26 mouse cellular contexts compared by ENCODE assay signal in the genomic region with DNA sequence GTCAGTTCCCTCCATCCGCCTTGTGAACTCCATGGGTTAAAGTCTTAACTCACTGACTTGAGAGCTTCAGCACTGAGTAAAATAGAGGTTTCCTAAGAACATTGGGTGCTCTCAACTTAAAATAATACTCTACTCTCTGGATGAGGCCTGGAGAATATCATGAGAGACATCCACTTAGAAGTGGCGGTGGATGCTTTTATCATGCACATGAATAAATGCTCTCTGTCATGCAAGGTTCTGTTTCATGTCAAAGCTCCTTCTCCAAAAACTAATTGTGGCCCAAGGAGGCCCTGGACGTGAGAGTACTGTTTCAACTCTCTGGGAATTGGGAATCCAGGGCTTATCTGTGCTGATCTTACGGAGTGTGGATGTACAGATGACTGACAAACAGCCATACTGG. TPM values are rescaled to one million over a fixed set of nuclear protein-coding genes. Genes with fewer than 3 reads are reported as not detected.
DNase-seq lines count a peak whose midpoint lies in the region; ATAC-seq lines count a peak whose summit lies in the region.
"Had no signal": no experiment of that assay in that cellular context is flagged by ENCODE, and none has a peak within 500 bp of the region (broad histone marks: within the 10 kb centered on the region; RNA-seq: fewer than 3 reads in every experiment).

No protein-coding gene starts in this region.

- H3K36me3 ChIP-seq in embryonic facial prominence, embryonic 11.5 days (replicated peaks; ENCODE audit: control insufficient read depth, insufficient read depth, low read depth, low read length): no peaks in the 10 kb centered on the region
- no peaks in the 10 kb centered on the region for H3K36me3 ChIP-seq in embryonic facial prominence, embryonic 10.5 days (replicated peaks)
- H3K36me3 ChIP-seq in heart, embryonic 14.5 days (ENCODE audit: control insufficient read depth, insufficient read depth, low read length): no peaks in the 10 kb centered on the region
- H3K36me3 ChIP-seq: hindbrain, embryonic 15.5 days; kidney, embryonic 15.5 days; limb, embryonic 12.5 days; midbrain, embryonic 12.5 days had no signal

- DNase-seq in embryonic facial prominence, embryonic 11.5 days (ENCODE audit: low spot score): peak; percentile 26
- no peak for DNase-seq in embryonic facial prominence, embryonic 10.5 days (ENCODE audit: low spot score)
- DNase-seq in heart, postnatal 10 days: no peak
- DNase-seq in MN1 (ENCODE audit: low spot score): peak; percentile 89
- peak; percentile 23 for DNase-seq in mesoderm, embryonic 11.5 days (ENCODE audit: low read depth, low spot score)
- no peak for DNase-seq in adrenal gland, adult (ENCODE audit: inconsistent age in 2 of 2, low spot score in 1 of 2)
- DNase-seq: adrenal gland, postnatal 36 days; cerebellum, adult 11 months; cerebellum, adult 9-11 months; forebrain, postnatal 0 days; gastrocnemius, postnatal 14 days; kidney, adult 11 months; kidney, postnatal 36 days; liver, postnatal 0 days; lung, postnatal 10 days; spleen, adult 18-20 months; thymus, adult 18-20 months; thymus, postnatal 36 days had no signal

- no peak overlapping the region for H3K9ac ChIP-seq in embryonic facial prominence, embryonic 11.5 days (replicated peaks; ENCODE audit: low read length)
- no peak overlapping the region for H3K9ac ChIP-seq in heart, embryonic 14.5 days (ENCODE audit: low read length)
- H3K9ac ChIP-seq: forebrain, postnatal 0 days; hindbrain, embryonic 15.5 days; kidney, embryonic 15.5 days; limb, embryonic 12.5 days; liver, postnatal 0 days; midbrain, embryonic 12.5 days had no signal

- intact Hi-C loops in heart, postnatal 10 days (cut with DNase I): no loop called here

- no peaks in the 10 kb centered on the region for H3K4me1 ChIP-seq in embryonic facial prominence, embryonic 11.5 days (ENCODE audit: control insufficient read depth, insufficient read depth, low read length)
- H3K4me1 ChIP-seq in embryonic facial prominence, embryonic 10.5 days: 0 out of 2 replicates have a peak, but pooled peaks cover 2% of the 10 kb centered on the region
- peaks cover 9 to 17% of the 10 kb centered on the region in 2 experiments for H3K4me1 ChIP-seq in heart, embryonic 14.5 days (ENCODE audit: control insufficient read depth in 2 of 2, insufficient read depth in 2 of 2, low read length in 2 of 2)
- H3K4me1 ChIP-seq: hindbrain, embryonic 15.5 days; kidney, embryonic 15.5 days; limb, embryonic 12.5 days; midbrain, embryonic 12.5 days had no signal

- no peak for ATAC-seq in embryonic facial prominence, embryonic 11.5 days (replicated peaks; ENCODE audit: insufficient number of reproducible peaks, low FRiP score, low TSS enrichment, low read depth)
- ATAC-seq in heart, embryonic 14.5 days (ENCODE audit: insufficient number of reproducible peaks, insufficient read depth, low FRiP score, low read depth): no peak
- no peak for ATAC-seq in cerebellum, adult (ENCODE audit: insufficient number of reproducible peaks, low FRiP score, low TSS enrichment)
- ATAC-seq: CD4-positive, CD25-positive, alpha-beta regulatory T cell, adult 4 months; forebrain, postnatal 0 days; liver, postnatal 0 days had no signal

- no peaks in the 10 kb centered on the region for H3K9me3 ChIP-seq in embryonic facial prominence, embryonic 11.5 days (replicated peaks; ENCODE audit: control insufficient read depth, low read length)
- no peaks in the 10 kb centered on the region for H3K9me3 ChIP-seq in embryonic facial prominence, embryonic 10.5 days
- H3K9me3 ChIP-seq in heart, embryonic 14.5 days (ENCODE audit: control insufficient read depth, low read length): no peaks in the 10 kb centered on the region
- H3K9me3 ChIP-seq: hindbrain, embryonic 15.5 days; kidney, embryonic 15.5 days; limb, embryonic 12.5 days; midbrain, embryonic 12.5 days had no signal

- no peak overlapping the region for H3K4me2 ChIP-seq in embryonic facial prominence, embryonic 11.5 days (ENCODE audit: low read depth, low read length)
- no peak overlapping the region for H3K4me2 ChIP-seq in heart, embryonic 14.5 days (ENCODE audit: low read length)
- H3K4me2 ChIP-seq: hindbrain, embryonic 15.5 days; kidney, embryonic 15.5 days; limb, embryonic 12.5 days; liver, embryonic 11.5 days; midbrain, embryonic 12.5 days had no signal

- H3K4me3 ChIP-seq in embryonic facial prominence, embryonic 11.5 days (ENCODE audit: low read depth, low read length): no peak overlapping the region
- no peak overlapping the region for H3K4me3 ChIP-seq in embryonic facial prominence, embryonic 10.5 days
- H3K4me3 ChIP-seq in heart, embryonic 14.5 days (ENCODE audit: control insufficient read depth in 1 of 2, insufficient read depth in 1 of 2, low read depth in 1 of 2, low read length in 2 of 2): no peak overlapping the region
- H3K4me3 ChIP-seq: hindbrain, embryonic 15.5 days; kidney, embryonic 15.5 days; limb, embryonic 12.5 days; midbrain, embryonic 12.5 days had no signal

- H3K27ac ChIP-seq in embryonic facial prominence, embryonic 11.5 days (replicated peaks; ENCODE audit: low read depth, low read length): no peak overlapping the region
- no peak overlapping the region for H3K27ac ChIP-seq in embryonic facial prominence, embryonic 10.5 days (replicated peaks)
- H3K27ac ChIP-seq in heart, embryonic 14.5 days (replicated peaks in 1 of 2; ENCODE audit: control insufficient read depth in 1 of 2, insufficient read depth in 1 of 2, low read depth in 2 of 2, low read length in 2 of 2): peak overlapping the region; percentile 50 to 87
- H3K27ac ChIP-seq: hindbrain, embryonic 15.5 days; kidney, embryonic 15.5 days; limb, embryonic 12.5 days; midbrain, embryonic 12.5 days had no signal

- no peaks in the 10 kb centered on the region for H3K27me3 ChIP-seq in embryonic facial prominence, embryonic 11.5 days (ENCODE audit: control insufficient read depth, insufficient read depth, low read length)
- H3K27me3 ChIP-seq in embryonic facial prominence, embryonic 10.5 days (replicated peaks; ENCODE audit: low read depth, poor library complexity, severe bottlenecking): no peaks in the 10 kb centered on the region
- H3K27me3 ChIP-seq in heart, embryonic 14.5 days (ENCODE audit: control insufficient read depth, insufficient read depth, low read length): no peaks in the 10 kb centered on the region
- H3K27me3 ChIP-seq: hindbrain, embryonic 15.5 days; kidney, embryonic 15.5 days; limb, embryonic 12.5 days; midbrain, embryonic 12.5 days had no signal

- WGBS in embryonic facial prominence, embryonic 11.5 days: 82% methylated on average over 4 of the region's 4 CpGs
- 84% methylated on average over 4 of the region's 4 CpGs for WGBS in embryonic facial prominence, embryonic 10.5 days
- WGBS in heart, embryonic 14.5 days: 43% methylated on average over 4 of the region's 4 CpGs

RNA-seq across cellular contexts. Expression of a gene that starts 35.1 kb away (rescaled TPM):
- 3.3 and 3.9 TPM in 2 replicates for polyA plus RNA-seq in embryonic facial prominence, embryonic 11.5 days (2014; fragmentation: Nextera tagmentation; extraction: Ambion mirVana)
- 4.5 and 5.2 TPM in 2 replicates for polyA plus RNA-seq in embryonic facial prominence, embryonic 10.5 days (2016; fragmentation: Nextera tagmentation; extraction: Ambion mirVana)
- 43.4 and 46.1 TPM in 2 replicates for polyA plus RNA-seq in heart, embryonic 14.5 days (2014; fragmentation: Nextera tagmentation; extraction: Ambion mirVana)
- 10 to 100 TPM; 31.5 to 41.9 TPM for total RNA-seq in heart, postnatal 10 days (2021)

RNA-seq across cellular contexts. Expression of a gene that starts 39.9 kb away (rescaled TPM):
- 95.7 and 97.5 TPM in 2 replicates for polyA plus RNA-seq in embryonic facial prominence, embryonic 11.5 days (2014; fragmentation: Nextera tagmentation; extraction: Ambion mirVana)
- polyA plus RNA-seq in embryonic facial prominence, embryonic 10.5 days (2016; fragmentation: Nextera tagmentation; extraction: Ambion mirVana): 80.9 and 86.5 TPM in 2 replicates
- 89.0 and 95.3 TPM in 2 replicates for polyA plus RNA-seq in heart, embryonic 14.5 days (2014; fragmentation: Nextera tagmentation; extraction: Ambion mirVana)
- total RNA-seq in heart, postnatal 10 days (2021): 10 to 100 TPM; 61.6 to 65.4 TPM

RNA-seq across cellular contexts. Expression of a gene that starts 40.5 kb away (rescaled TPM):
- 87.8 and 96.1 TPM in 2 replicates for polyA plus RNA-seq in embryonic facial prominence, embryonic 11.5 days (2014; fragmentation: Nextera tagmentation; extraction: Ambion mirVana)
- 89.0 and 91.5 TPM in 2 replicates for polyA plus RNA-seq in embryonic facial prominence, embryonic 10.5 days (2016; fragmentation: Nextera tagmentation; extraction: Ambion mirVana)
- 41.3 and 42.7 TPM in 2 replicates for polyA plus RNA-seq in heart, embryonic 14.5 days (2014; fragmentation: Nextera tagmentation; extraction: Ambion mirVana)
- 10 to 100 TPM; 22.7 to 27.6 TPM for total RNA-seq in heart, postnatal 10 days (2021)

Comparison
In these comparisons a context has a peak if more than half of its experiments do, and no peak if none do; other contexts are left out.
1. DNase-seq: peak in embryonic facial prominence, embryonic 11.5 days (single experiment), MN1 (single experiment) and mesoderm, embryonic 11.5 days (single experiment); none in embryonic facial prominence, embryonic 10.5 days (single experiment), heart, postnatal 10 days (0 of 2) and adrenal gland, adult (0 of 2).
2. H3K27ac ChIP-seq: peak in heart, embryonic 14.5 days (2 of 2); none in embryonic facial prominence, embryonic 11.5 days (single experiment) and embryonic facial prominence, embryonic 10.5 days (single experiment).